Mouse (Mus musculus) intestine, embryonic 16.5 days (tissue): ENCODE results near the gene Olfr1508. TPM values are rescaled to one million over a fixed set of nuclear protein-coding genes. Genes with fewer than 3 reads are reported as not detected.
"Not testable (repeated sequence)": the region's sequence is repeated elsewhere in the genome, so short reads cannot be mapped to it uniquely, and the experiment has no call there.

Source experiments
- ATAC-seq: fragments of 200-750 bp; cut with Nextera tagmentation; 2 replicates; pipeline ENCODE4 v1.8.0; 2017; ENCODE audit warnings: moderate TSS enrichment, moderate library complexity
- H3K27ac ChIP-seq: fragments of 300-500 bp; sonication (generic); 2 replicates; pipeline ENCODE4 v1.5.1; 2014; ENCODE audit warnings: mild to moderate bottlenecking, low read length
- H3K27me3 ChIP-seq: fragments of 300-500 bp; sonication (generic); replicated peaks from 2 replicates; pipeline ENCODE4 v1.6.1; 2014; ENCODE audit warnings: low read length, control low read depth, mixed read lengths; ENCODE audit not compliant: control insufficient read depth, insufficient read depth
- H3K36me3 ChIP-seq: fragments of 300-500 bp; sonication (generic); 2 replicates; pipeline ENCODE4 v1.6.1; 2014; ENCODE audit warnings: low read length, control low read depth; ENCODE audit not compliant: control insufficient read depth, insufficient read depth
- H3K4me1 ChIP-seq: fragments of 300-500 bp; sonication (generic); 2 replicates; pipeline ENCODE4 v1.6.1; 2014; ENCODE audit warnings: low read length, control low read depth, mixed read lengths; ENCODE audit not compliant: control insufficient read depth, insufficient read depth
- H3K4me2 ChIP-seq: fragments of 300-500 bp; sonication (generic); 2 replicates; pipeline ENCODE4 v1.6.1; 2014; ENCODE audit warnings: low read depth, low read length, control low read depth
- H3K4me3 ChIP-seq: fragments of 300-500 bp; sonication (generic); 2 replicates; pipeline ENCODE4 v1.5.1; 2014; ENCODE audit warnings: mild to moderate bottlenecking, low read length
- H3K9ac ChIP-seq: fragments of 300-500 bp; sonication (generic); 2 replicates; pipeline ENCODE4 v1.6.1; 2014; ENCODE audit warnings: low read depth, low read length
- H3K9me3 ChIP-seq: fragments of 300-500 bp; sonication (generic); 2 replicates; pipeline ENCODE4 v1.6.1; 2016; ENCODE audit warnings: low read length, control low read depth; ENCODE audit not compliant: control insufficient read depth
- WGBS: fragments of 180-500 bp; shearing (Covaris S2); extraction: QIAGEN DNeasy Blood & Tissue Kit; methylation state at CpG from one replicate; pipeline ENCODE4 v1.1.7; 2014; 5-methylcytosine and 5-hydroxymethylcytosine counted together
- polyA plus RNA-seq: library from polyadenylated mRNA; unstranded; fragments of >200 nt; fragmentation: Nextera tagmentation; extraction: Ambion mirVana; gene quantifications from 2 replicates; pipeline ENCODE4 v1.2.1, GENCODE M21; 2015

Gene Olfr1508
- polyA plus RNA-seq: not detected in 2 replicates

DNA sequence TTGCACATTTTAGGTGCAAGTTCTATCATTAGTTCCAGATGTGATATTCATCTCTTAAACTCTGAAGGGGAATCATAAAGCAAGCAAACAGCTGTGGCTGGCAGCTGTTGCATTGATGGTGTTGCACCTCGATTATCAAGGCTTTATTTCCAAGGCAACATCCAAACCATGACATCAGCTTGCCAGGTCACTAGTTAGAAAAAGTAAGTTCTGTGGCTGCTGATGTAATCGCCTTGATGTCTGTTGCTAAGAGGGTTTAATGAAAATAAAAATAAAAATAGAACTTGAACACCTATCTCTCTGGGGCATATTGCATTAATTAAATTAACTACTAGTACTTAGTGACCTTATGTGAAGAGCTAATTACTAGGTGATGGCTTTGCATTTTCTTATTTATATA, at the start of gene Olfr1508:
Gene Olfr1508, minus strand, starts transcription at position 101 of the 400 bp plus-strand sequence.
- H3K36me3 ChIP-seq: no peaks in the 10 kb centered on the region
- H3K27me3 ChIP-seq: no peaks in the 10 kb centered on the region
- H3K4me3 ChIP-seq: no peak within 1 kb of the TSS
- H3K9ac ChIP-seq: no peak within 1 kb of the TSS
- H3K4me1 ChIP-seq: no peaks in the 10 kb centered on the region
- H3K4me2 ChIP-seq: no peak within 1 kb of the TSS
- ATAC-seq: no peak
- H3K27ac ChIP-seq: no peak within 1 kb of the TSS
- 60% methylated on average over 2 of the region's 2 CpGs for WGBS
- no peaks in the 10 kb centered on the region for H3K9me3 ChIP-seq

DNA sequence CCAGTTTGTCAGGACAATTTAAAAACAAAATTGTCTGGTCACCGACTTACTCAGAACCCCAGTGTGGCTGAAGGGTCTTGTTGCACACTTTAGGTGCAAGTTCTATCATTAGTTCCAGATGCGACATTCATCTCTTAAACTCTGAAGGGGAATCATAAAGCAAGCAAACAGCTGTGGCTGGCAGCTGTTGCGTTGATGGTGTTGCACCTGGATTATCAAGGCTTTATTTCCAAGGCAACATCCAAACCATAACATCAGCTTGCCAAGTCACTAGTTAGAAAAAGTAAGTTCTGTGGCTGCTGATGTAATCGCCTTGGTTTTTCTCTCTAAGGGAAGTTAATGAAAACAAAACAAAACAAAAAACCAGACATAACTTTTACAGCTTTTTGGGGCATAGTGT, 28.2 kb upstream of the Olfr1508 start, which contains the start of gene Olfr1507:
Gene Olfr1507, minus strand, starts transcription at position 234 of the 400 bp plus-strand sequence.
- H3K4me3 ChIP-seq: no peak within 1 kb of the TSS
- 76% methylated on average over 4 of the region's 4 CpGs for WGBS
- no peaks in the 10 kb centered on the region for H3K36me3 ChIP-seq
- H3K9me3 ChIP-seq: no peaks in the 10 kb centered on the region
- H3K4me2 ChIP-seq: no peak within 1 kb of the TSS
- no peaks in the 10 kb centered on the region for H3K4me1 ChIP-seq
- no peak for ATAC-seq
- H3K27me3 ChIP-seq: no peaks in the 10 kb centered on the region
- H3K9ac ChIP-seq: no peak within 1 kb of the TSS
- no peak within 1 kb of the TSS for H3K27ac ChIP-seq

DNA sequence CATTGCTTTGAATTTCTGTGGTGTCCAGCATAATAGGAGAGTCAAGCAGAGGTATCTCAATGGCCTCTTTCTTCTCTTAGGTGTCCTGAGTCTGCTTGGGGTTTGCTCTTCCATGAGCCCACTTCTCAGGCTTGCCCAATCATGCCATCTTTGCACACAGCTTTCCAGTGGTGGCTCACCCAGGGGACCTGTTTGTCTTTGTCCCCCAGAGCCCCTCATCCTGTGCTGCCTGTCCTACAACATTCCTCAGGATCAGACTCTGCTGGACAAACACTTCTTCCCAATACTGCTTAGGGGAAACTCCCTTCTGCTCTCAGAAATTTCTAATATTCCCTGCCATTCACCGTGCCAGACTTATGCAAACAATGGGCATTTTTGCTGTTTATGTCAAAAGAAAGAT, 1.6 kb downstream of the Olfr1508 start:
- no peaks in the 10 kb centered on the region for H3K4me1 ChIP-seq
- no peak for ATAC-seq
- H3K4me3 ChIP-seq: no peak overlapping the region
- no peaks in the 10 kb centered on the region for H3K36me3 ChIP-seq
- H3K4me2 ChIP-seq: no peak overlapping the region
- WGBS: 53% methylated on average over 1 of the region's 1 CpGs
- no peak overlapping the region for H3K27ac ChIP-seq
- no peak overlapping the region for H3K9ac ChIP-seq
- no peaks in the 10 kb centered on the region for H3K27me3 ChIP-seq
- H3K9me3 ChIP-seq: no peaks in the 10 kb centered on the region

DNA sequence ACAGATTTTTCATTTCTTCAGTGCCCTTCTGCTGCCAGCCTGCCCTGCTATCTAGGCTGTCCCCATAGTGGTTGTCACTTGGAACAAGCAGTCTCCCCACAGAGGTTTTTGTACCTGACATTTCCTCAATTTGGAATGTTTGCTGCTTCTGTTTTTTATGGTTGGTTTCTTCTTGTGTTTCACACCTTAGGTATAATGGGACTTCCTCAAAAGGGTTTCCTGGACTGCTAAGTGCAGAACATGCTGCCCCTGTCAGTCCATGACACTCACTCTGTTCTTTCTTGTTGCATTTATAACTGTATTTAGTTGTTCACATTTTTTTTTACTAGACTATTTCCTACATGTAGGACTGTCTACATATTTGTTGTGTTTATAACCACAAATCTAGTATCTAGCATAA, 5.4 kb downstream of the Olfr1508 start:
- Histone ChIP-seq H3K9me3 (no peaks in the 10 kb centered on the region), H3K27me3 (no peaks in the 10 kb centered on the region), H3K9ac (no peak overlapping the region), H3K4me3 (no peak overlapping the region), H3K27ac (no peak overlapping the region), H3K4me2 (no peak overlapping the region), H3K4me1 (no peaks in the 10 kb centered on the region), H3K36me3 (no peaks in the 10 kb centered on the region)
- no peak for ATAC-seq

DNA sequence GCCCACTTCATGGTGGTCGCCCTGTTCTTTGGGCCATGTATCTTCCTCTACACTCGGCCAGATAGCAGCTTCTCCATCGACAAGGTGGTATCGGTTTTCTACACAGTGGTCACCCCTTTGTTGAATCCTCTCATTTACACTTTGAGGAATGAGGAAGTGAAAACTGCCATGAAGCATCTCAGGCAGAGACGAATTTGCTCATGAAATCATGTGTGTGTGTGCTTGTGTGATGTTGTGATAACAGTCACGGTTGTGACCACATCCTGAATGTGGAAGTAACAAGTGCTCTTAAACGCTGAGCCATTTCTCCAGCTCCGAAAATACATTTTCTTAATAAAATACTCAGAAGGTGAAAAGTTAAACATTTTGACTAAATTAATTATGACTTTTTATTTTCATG, 16.2 kb downstream of the Olfr1508 start:
- Histone ChIP-seq H3K27ac (no peak overlapping the region), H3K27me3 (no peaks in the 10 kb centered on the region), H3K36me3 (no peaks in the 10 kb centered on the region), H3K4me1 (no peaks in the 10 kb centered on the region), H3K4me3 (no peak overlapping the region), H3K9ac (no peak overlapping the region), H3K9me3 (no peaks in the 10 kb centered on the region), H3K4me2 (no peak overlapping the region)
- no peak for ATAC-seq
- 84% methylated on average over 8 of the region's 8 CpGs for WGBS

DNA sequence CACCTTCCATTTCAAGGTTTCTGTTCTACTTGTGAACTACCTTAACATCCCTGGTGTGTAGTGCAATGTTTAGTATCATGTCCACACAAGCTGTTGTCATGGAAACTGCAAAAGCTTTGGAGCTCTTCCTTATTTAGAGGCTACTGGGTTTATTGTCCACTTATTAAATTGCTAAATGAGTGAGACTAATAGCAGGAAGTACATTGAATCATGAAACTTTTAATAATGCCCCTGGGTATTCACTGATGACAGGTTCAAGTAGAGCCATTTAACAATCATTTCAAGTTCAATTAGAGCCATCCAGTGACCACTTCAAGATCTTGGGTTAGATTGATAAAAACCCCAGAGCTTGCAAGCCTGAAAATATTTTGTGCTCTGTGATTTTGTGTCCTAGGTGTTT, 24.6 kb downstream of the Olfr1508 start, which contains the start of gene Olfr1509:
Gene Olfr1509, plus strand, starts transcription at position 301 of the 400 bp plus-strand sequence.
- H3K4me1 ChIP-seq: no peaks in the 10 kb centered on the region
- no peak for ATAC-seq

GRCm38 (mm10) chr14:52427686-52428085, 39.6 kb downstream of the Olfr1508 start:
- no peak overlapping the region for H3K4me3 ChIP-seq
- H3K27ac ChIP-seq: no peak overlapping the region
- no peaks in the 10 kb centered on the region for H3K9me3 ChIP-seq
- H3K9ac ChIP-seq: no peak overlapping the region
- ATAC-seq: no peak
- no peaks in the 10 kb centered on the region for H3K4me1 ChIP-seq
- H3K4me2 ChIP-seq: no peak overlapping the region
- H3K27me3 ChIP-seq: no peaks in the 10 kb centered on the region
- WGBS: 94% methylated on average over 1 of the region's 1 CpGs
- H3K36me3 ChIP-seq: no peaks in the 10 kb centered on the region

More for the DNA sequence above, 24.6 kb downstream of the Olfr1508 start, which contains the start of gene Olfr1509:
- Histone ChIP-seq H3K4me2 (no peak within 1 kb of the TSS), H3K36me3 (no peaks in the 10 kb centered on the region), H3K9ac (no peak within 1 kb of the TSS), H3K27ac (no peak within 1 kb of the TSS), H3K9me3 (no peaks in the 10 kb centered on the region), H3K4me3 (no peak within 1 kb of the TSS), H3K27me3 (no peaks in the 10 kb centered on the region)

DNA sequence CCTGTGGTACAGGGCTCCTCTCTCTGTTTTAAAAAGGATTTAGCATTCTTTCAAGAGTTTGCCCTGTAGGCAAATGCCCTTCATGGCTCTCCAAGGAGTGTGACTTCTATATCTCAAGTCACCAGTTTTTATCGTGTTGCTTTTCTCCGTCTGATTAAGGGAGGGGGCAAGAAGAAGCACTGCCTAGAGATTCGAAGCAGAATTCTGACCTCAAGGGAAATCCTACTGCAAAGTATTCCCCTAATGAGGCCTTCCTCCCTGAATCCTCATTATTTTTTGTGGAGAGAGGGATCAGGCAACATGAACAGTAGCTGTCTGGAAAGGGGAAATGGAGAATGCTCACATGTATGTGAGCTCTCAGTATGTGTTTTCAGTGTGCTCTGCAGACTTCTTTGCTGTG, 53.0 kb downstream of the Olfr1508 start, which contains the start of gene Olfr1510:
Gene Olfr1510, minus strand, starts transcription at position 101 of the 400 bp plus-strand sequence.
- H3K9me3 ChIP-seq: no peaks in the 10 kb centered on the region
- 89% methylated on average over 3 of the region's 3 CpGs for WGBS
- no peak for ATAC-seq
- no peak within 1 kb of the TSS for H3K27ac ChIP-seq
- no peak within 1 kb of the TSS for H3K4me3 ChIP-seq
- H3K27me3 ChIP-seq: no peaks in the 10 kb centered on the region
- H3K4me2 ChIP-seq: no peak within 1 kb of the TSS
- H3K4me1 ChIP-seq: no peaks in the 10 kb centered on the region
- no peaks in the 10 kb centered on the region for H3K36me3 ChIP-seq
- H3K9ac ChIP-seq: no peak within 1 kb of the TSS

- WGBS: 72% methylated on average over 7 of the region's 10 CpGs
- H3K9ac ChIP-seq, H3K4me2 ChIP-seq, H3K9me3 ChIP-seq, H3K4me1 ChIP-seq, H3K27ac ChIP-seq, H3K36me3 ChIP-seq, H3K4me3 ChIP-seq, ATAC-seq, H3K27me3 ChIP-seq: not testable (repeated sequence)
Observed at GRCm38 (mm10) chr14:52410142-52410919, 57.0 kb downstream of the Olfr1508 start.
